Mouse (Mus musculus): Measurements from ENCODE around the gene Lefty1.

GRCm38 (mm10) chr1:180952085-180952746 is 17.4 kb downstream of the Lefty1 start:
- TF ChIP-seq POLR2A (IDR thresholded peaks at IDR 0.05; ENCODE audit: low read depth, low read length) (no peak), CTCF (IDR thresholded peaks at IDR 0.05; ENCODE audit: extremely low read depth, insufficient read length, insufficient replicate concordance, low read depth, low read length) (no peak)

Measured in small intestine, adult 2 months (tissue).